Mouse (Mus musculus) limb, embryonic 14.5 days (tissue): Measurements from ENCODE around the gene Tldc2. TPM values are rescaled to one million over a fixed set of nuclear protein-coding genes. Genes with fewer than 3 reads are reported as not detected.

Source experiments
- ATAC-seq: fragments of 200-750 bp; cut with Nextera tagmentation; 2 replicates; pipeline ENCODE4 v1.8.0; 2017; ENCODE audit warnings: low read depth, moderate number of reproducible peaks, moderate TSS enrichment; ENCODE audit not compliant: low FRiP score
- DNase-seq: peaks from one replicate; pipeline ENCODE4 v3.0.0-alpha.2; 2015; ENCODE audit warnings: low spot score
- H3K27ac ChIP-seq: fragments of 300-500 bp; sonication (generic); replicated peaks from 2 replicates; pipeline ENCODE4 v1.5.1; 2014; ENCODE audit warnings: low read depth, mild to moderate bottlenecking, low read length, moderate library complexity, mixed read lengths
- H3K27me3 ChIP-seq: fragments of 300-500 bp; sonication (generic); 2 replicates; pipeline ENCODE4 v1.6.1; 2014; ENCODE audit warnings: low read length, mixed read lengths; ENCODE audit not compliant: control insufficient read depth, insufficient read depth
- H3K36me3 ChIP-seq: fragments of 300-500 bp; sonication (generic); 2 replicates; pipeline ENCODE4 v1.6.1; 2014; ENCODE audit warnings: mild to moderate bottlenecking, low read length, moderate library complexity, mixed read lengths; ENCODE audit not compliant: control insufficient read depth, insufficient read depth
- H3K4me1 ChIP-seq: fragments of 300-500 bp; sonication (generic); 2 replicates; pipeline ENCODE4 v1.6.1; 2014; ENCODE audit warnings: antibody characterized with exemption, low read length, mixed read lengths; ENCODE audit not compliant: control insufficient read depth, insufficient read depth
- H3K4me2 ChIP-seq: fragments of 300-500 bp; sonication (generic); replicated peaks from 2 replicates; pipeline ENCODE4 v1.6.1; 2014; ENCODE audit warnings: low read depth, mild to moderate bottlenecking, low read length, moderate library complexity; ENCODE audit not compliant: severe bottlenecking
- H3K4me3 ChIP-seq: fragments of 300-500 bp; sonication (generic); replicated peaks from 2 replicates; pipeline ENCODE4 v1.5.1; 2014; ENCODE audit warnings: low read length
- H3K9ac ChIP-seq: fragments of 300-500 bp; sonication (generic); 2 replicates; pipeline ENCODE4 v1.6.1; 2014; ENCODE audit warnings: mild to moderate bottlenecking, low read depth, low read length, moderate library complexity; ENCODE audit not compliant: severe bottlenecking
- H3K9me3 ChIP-seq: fragments of 300-500 bp; sonication (generic); 2 replicates; pipeline ENCODE4 v1.6.1; 2016; ENCODE audit warnings: low read length; ENCODE audit not compliant: control insufficient read depth
- POLR2A ChIP-seq: fragments of 200-500 bp; IDR thresholded peaks from 2 replicates; pipeline ENCODE4 v1.8.0; 2012; ENCODE audit warnings: inconsistent platforms, mild to moderate bottlenecking, moderate library complexity, borderline replicate concordance; ENCODE audit not compliant: insufficient read depth, insufficient read length; ENCODE audit errors: extremely low read depth
- WGBS: fragments of 180-500 bp; shearing (Covaris S2); extraction: QIAGEN DNeasy Blood & Tissue Kit; methylation state at CpG from one replicate; pipeline ENCODE4 v1.1.7; 2014; 5-methylcytosine and 5-hydroxymethylcytosine counted together
- polyA plus RNA-seq, 2 experiments: library from polyadenylated mRNA; depleted of rRNA in 1 of 2; stranded (reverse) in 1 of 2; unstranded in 1 of 2; fragments of >200 nt; fragmentation: Nextera tagmentation in 1 of 2; extraction: Ambion mirVana in 1 of 2; gene quantifications; 2 replicates each; pipeline versions ENCODE4 v1.2.1 to v1.2.3; 2012 to 2014

The Tldc2 gene
- polyA plus RNA-seq, 2 experiments, result not detected

DNA sequence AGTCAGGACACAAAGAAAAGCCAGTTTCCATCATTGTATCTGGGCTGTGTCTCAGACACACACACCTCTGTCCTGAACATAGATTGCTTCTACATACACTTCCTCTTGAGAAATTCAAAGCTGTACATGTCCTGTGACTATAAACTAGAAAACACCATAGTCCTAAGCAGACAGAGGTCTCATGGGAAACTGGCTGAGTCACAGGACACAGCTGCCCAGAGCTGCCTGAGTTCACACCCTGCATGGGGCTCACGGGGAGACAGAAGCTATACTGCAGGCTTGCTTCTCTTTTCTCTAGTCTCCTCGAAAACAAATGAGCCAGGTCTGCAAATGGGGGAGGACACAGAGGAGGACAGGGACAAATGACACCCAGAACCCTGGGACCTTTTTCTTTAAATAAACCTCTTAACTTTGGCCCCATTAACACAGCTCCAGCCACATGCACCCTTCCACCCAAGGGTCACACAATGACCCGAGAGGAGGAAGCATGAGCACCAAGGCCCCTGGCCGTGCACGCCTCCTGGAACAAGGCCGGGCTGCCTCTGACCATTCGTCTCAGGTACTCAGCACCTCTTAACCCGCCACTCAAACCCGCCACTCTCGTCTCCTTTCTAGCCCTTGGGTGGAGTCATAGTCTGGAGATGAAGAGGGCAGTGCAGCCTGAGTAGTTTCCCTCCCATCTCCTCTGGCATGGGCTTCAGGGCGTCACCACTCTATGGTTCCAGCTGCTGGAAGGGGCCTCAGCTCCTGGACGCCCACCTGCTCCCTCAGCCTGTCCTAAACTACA, 12.9 kb downstream of the Tldc2 start:
- Histone ChIP-seq H3K4me1 (no peaks in the 10 kb centered on the region), H3K9me3 (no peaks in the 10 kb centered on the region), H3K9ac (no peak overlapping the region), H3K27me3 (no peaks in the 10 kb centered on the region), H3K4me2 (no peak overlapping the region), H3K36me3 (peaks cover 36% of the 10 kb centered on the region), H3K27ac (no peak overlapping the region), H3K4me3 (no peak overlapping the region)
- no peak for DNase-seq
- no peak for ATAC-seq
- TF ChIP-seq POLR2A, result no peak
- WGBS, result 78% methylated on average over 12 of the region's 12 CpGs

DNA sequence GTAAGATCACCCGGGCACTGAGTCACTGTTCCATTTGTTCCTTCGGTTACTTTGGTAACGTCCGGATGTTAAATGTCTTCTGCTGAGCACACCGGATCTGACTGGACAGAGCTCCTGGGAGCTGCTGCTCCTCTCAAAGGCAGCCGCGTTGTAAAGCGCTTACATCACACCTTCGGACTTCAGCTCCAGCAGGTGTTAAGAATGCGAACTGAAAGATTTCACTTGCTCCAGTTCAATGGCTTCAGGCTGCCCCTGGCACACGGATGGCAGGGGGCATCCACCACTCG, 13.4 kb downstream of the Tldc2 start:
- no peak for ATAC-seq
- no peak for TF ChIP-seq POLR2A
- Histone ChIP-seq H3K36me3 (peaks cover 41% of the 10 kb centered on the region), H3K9ac (no peak overlapping the region), H3K27ac (no peak overlapping the region), H3K9me3 (no peaks in the 10 kb centered on the region), H3K27me3 (no peaks in the 10 kb centered on the region), H3K4me3 (no peak overlapping the region), H3K4me2 (no peak overlapping the region), H3K4me1 (no peaks in the 10 kb centered on the region)
- no peak for DNase-seq
- WGBS, result 83% methylated on average over 12 of the region's 12 CpGs

DNA sequence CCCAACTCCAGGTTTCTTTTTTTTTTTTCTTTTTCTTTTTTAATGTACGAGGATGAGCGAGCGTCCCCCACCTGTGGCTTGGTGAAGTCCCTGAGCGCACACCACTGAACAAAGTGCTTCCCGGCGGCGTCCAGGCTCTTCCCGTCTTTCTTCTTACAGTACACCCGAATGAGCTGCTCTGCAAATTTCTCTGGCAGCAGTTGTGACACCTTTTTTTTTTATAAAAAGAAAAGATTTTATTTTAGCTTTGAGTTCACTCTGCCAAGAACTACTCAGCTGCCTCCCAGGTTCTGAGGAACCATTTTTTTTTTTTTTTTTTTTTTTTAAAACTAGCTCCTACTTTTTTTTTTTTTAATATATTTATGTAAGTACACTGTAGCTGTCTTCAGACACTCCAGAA, 14.8 kb downstream of the Tldc2 start:
- ATAC-seq (no peak), DNase-seq (no peak)
- H3K4me3 ChIP-seq, result no peak overlapping the region
- no peaks in the 10 kb centered on the region for H3K27me3 ChIP-seq
- no peak overlapping the region for H3K27ac ChIP-seq
- no peak overlapping the region for H3K9ac ChIP-seq
- no peak overlapping the region for H3K4me2 ChIP-seq
- H3K9me3 ChIP-seq, result no peaks in the 10 kb centered on the region
- H3K4me1 ChIP-seq, result no peaks in the 10 kb centered on the region
- no peak for TF ChIP-seq POLR2A
- WGBS, result 96% methylated on average over 9 of the region's 9 CpGs
- peaks cover 44% of the 10 kb centered on the region for H3K36me3 ChIP-seq

DNA sequence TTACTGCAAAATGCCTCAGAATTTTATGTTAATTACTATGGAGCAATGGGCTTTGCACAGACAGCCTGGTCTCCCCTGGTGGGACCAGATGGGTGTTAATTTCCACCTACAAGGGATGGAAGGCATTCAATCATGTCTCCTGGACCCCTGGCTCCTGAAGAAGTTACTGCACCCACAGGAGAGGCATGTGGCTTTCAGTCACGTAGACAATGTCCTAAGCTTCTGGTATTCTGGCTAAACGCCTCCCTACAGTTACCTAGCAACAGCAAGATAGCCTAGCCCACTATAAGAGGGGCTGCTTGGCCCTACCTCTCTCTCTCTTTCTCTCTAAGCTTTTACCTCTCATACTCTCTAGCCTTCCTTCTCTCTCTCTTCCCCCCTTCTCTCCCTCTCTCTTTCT, 15.4 kb downstream of the Tldc2 start:
- no peak for DNase-seq

DNA sequence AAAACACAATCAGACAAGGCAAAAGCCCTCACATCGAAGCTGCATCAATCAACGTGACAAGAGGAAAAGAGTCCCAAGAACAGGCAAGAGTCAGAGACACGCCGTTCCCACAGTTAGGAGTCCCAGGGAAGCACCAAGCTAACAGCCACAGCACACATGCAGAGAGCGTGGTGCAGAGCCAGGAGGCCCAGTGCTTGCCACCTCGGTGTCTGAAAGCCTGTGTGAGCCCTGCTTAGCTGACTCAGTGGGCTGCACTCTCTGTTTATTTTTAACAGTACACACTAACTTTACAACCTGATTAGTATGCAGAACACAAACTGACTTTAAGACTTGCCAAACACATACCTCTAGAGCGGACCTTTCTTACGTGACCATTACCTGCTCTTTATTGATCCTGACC, 17.6 kb downstream of the Tldc2 start:
- Histone ChIP-seq H3K27me3 (no peaks in the 10 kb centered on the region), H3K36me3 (peaks cover 49% of the 10 kb centered on the region), H3K27ac (no peak overlapping the region), H3K4me3 (no peak overlapping the region), H3K9me3 (no peaks in the 10 kb centered on the region), H3K4me1 (no peaks in the 10 kb centered on the region), H3K9ac (no peak overlapping the region), H3K4me2 (no peak overlapping the region)
- 88% methylated on average over 8 of the region's 8 CpGs for WGBS
- ATAC-seq (no peak), DNase-seq (no peak)
- TF ChIP-seq POLR2A, result no peak

More for the DNA sequence above, 15.4 kb downstream of the Tldc2 start:
- Histone ChIP-seq H3K9ac (no peak overlapping the region), H3K4me2 (no peak overlapping the region), H3K27ac (no peak overlapping the region), H3K27me3 (no peaks in the 10 kb centered on the region), H3K4me1 (no peaks in the 10 kb centered on the region), H3K36me3 (peaks cover 44% of the 10 kb centered on the region), H3K4me3 (no peak overlapping the region), H3K9me3 (no peaks in the 10 kb centered on the region)
- TF ChIP-seq POLR2A, result no peak
- no peak for ATAC-seq
- WGBS, result 78% methylated on average over 2 of the region's 2 CpGs
